Mouse (Mus musculus) ES-Bruce4 (cell line): Measurements from ENCODE around the gene 2310022A10Rik. TPM values are rescaled to one million over a fixed set of nuclear protein-coding genes. Genes with fewer than 3 reads are reported as not detected.

Experiments used
- H3K27ac ChIP-seq: 2 replicates; pipeline ENCODE4 v1.5.1; 2012; ENCODE audit warnings: low read length, inconsistent platforms; ENCODE audit not compliant: insufficient read depth
- H3K27me3 ChIP-seq: 2 replicates; pipeline ENCODE4 v1.6.1; 2012; ENCODE audit warnings: mild to moderate bottlenecking, low read length, inconsistent platforms; ENCODE audit not compliant: control insufficient read depth, poor library complexity, insufficient read depth, severe bottlenecking
- H3K36me3 ChIP-seq: 2 replicates; pipeline ENCODE4 v1.6.1; 2012; ENCODE audit warnings: inconsistent platforms, mild to moderate bottlenecking, low read length, moderate library complexity; ENCODE audit not compliant: control insufficient read depth, poor library complexity, insufficient read depth, severe bottlenecking
- H3K4me1 ChIP-seq: one replicate; pipeline ENCODE4 v1.8.1; 2011; ENCODE audit warnings: low read length; ENCODE audit not compliant: control insufficient read depth, insufficient read depth
- H3K4me3 ChIP-seq: 2 replicates; pipeline ENCODE4 v1.5.1; 2011; ENCODE audit warnings: low read depth, mild to moderate bottlenecking, low read length
- H3K9ac ChIP-seq: 2 replicates; pipeline ENCODE4 v1.6.1; 2012; ENCODE audit warnings: low read depth, mild to moderate bottlenecking, inconsistent platforms; ENCODE audit not compliant: poor library complexity, severe bottlenecking
- H3K9me3 ChIP-seq: replicated peaks from 2 replicates; pipeline ENCODE4 v1.6.1; 2012; ENCODE audit warnings: mild to moderate bottlenecking, low read length, inconsistent platforms; ENCODE audit not compliant: control insufficient read depth, poor library complexity, insufficient read depth, severe bottlenecking
- CTCF ChIP-seq: IDR thresholded peaks from one replicate; pipeline ENCODE4 v1.8.1; 2011; ENCODE audit warnings: low read depth, low read length
- EP300 ChIP-seq: IDR thresholded peaks from 2 replicates; pipeline ENCODE4 v1.6.1; 2011; ENCODE audit warnings: low read depth, low read length; ENCODE audit not compliant: insufficient read depth
- POLR2A ChIP-seq: IDR thresholded peaks from one replicate; pipeline ENCODE4 v1.8.1; 2011; ENCODE audit warnings: low read length; ENCODE audit not compliant: insufficient read depth
- polyA plus RNA-seq: library from polyadenylated mRNA; stranded (reverse); fragments of >200 nt; gene quantifications from 2 replicates; pipeline ENCODE4 v1.2.4, GENCODE M21; 2011; ENCODE audit warnings: low read depth; ENCODE audit not compliant: missing spikeins, insufficient read depth, insufficient read length

Gene 2310022A10Rik
- polyA plus RNA-seq, 1 experiment, result 36.7 TPM

DNA sequence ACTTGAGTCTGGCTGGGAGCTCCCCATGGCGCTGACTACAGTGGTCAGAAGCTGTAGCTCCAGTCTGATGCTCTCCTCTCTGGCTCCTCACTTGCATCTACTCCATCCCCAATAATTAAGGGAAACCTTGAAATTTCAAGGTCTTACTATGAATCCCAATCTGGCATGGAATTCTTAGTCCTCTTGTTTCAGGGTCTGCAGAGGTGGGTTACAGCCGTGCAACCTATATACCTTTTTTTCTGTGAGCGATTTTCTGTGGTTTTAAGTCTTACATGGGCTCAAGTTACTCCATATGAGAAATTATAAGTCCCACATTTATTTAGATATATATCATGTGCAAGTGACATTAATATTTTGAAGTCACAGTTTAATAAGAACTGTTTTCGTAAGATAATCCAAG is 37.1 kb downstream of the 2310022A10Rik start:
- peaks cover 3% of the 10 kb centered on the region for H3K4me1 ChIP-seq
- no peak overlapping the region for H3K9ac ChIP-seq
- no peak overlapping the region for H3K27ac ChIP-seq
- TF ChIP-seq CTCF (no peak), EP300 (no peak), POLR2A (no peak)
- no peaks in the 10 kb centered on the region for H3K27me3 ChIP-seq
- H3K4me3 ChIP-seq, result no peak overlapping the region
- H3K36me3 ChIP-seq, result peaks cover 5% of the 10 kb centered on the region; the same call in 1 of the 2 replicates
- H3K9me3 ChIP-seq, result no peaks in the 10 kb centered on the region

DNA sequence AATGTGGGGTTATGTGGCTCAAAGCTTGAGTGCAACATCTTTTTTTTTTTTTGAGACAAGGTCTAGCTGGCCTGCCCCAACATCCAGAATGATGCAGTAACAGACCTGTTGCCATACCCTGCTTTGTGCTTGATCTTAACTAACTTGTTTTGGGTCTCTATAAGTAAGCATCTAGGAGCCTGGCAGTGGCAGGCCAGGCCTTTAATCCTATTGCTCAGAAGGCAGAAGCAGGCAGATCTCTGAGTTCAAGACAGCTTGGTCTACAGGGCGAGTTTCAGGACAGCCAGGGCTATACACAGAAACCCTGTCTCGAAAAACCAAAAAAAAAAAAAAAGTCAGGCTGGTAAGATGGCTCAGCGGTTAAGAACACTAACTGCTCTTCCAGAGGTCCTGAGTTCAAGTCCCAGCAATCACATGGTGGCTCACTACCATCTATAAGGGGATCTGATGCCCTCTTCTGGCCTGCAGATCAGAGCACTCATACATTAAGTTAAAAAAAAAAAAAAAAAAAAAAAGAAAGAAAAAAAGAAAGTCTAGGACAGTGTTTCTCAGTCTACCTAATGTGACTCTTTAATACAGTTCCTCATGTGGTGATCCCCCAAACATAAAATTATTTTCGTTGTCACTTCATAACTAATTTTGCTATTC is 37.7 kb downstream of the 2310022A10Rik start:
- Histone ChIP-seq H3K27me3 (no peaks in the 10 kb centered on the region), H3K4me1 (peaks cover 3% of the 10 kb centered on the region), H3K9me3 (no peaks in the 10 kb centered on the region), H3K36me3 (peaks cover 3% of the 10 kb centered on the region; the same call in 1 of the 2 replicates), H3K27ac (peak overlapping the region; percentile 64), H3K4me3 (no peak overlapping the region), H3K9ac (peak overlapping the region; percentile 72)
- no peak for TF ChIP-seq CTCF
- no peak for TF ChIP-seq EP300
- no peak for TF ChIP-seq POLR2A

DNA sequence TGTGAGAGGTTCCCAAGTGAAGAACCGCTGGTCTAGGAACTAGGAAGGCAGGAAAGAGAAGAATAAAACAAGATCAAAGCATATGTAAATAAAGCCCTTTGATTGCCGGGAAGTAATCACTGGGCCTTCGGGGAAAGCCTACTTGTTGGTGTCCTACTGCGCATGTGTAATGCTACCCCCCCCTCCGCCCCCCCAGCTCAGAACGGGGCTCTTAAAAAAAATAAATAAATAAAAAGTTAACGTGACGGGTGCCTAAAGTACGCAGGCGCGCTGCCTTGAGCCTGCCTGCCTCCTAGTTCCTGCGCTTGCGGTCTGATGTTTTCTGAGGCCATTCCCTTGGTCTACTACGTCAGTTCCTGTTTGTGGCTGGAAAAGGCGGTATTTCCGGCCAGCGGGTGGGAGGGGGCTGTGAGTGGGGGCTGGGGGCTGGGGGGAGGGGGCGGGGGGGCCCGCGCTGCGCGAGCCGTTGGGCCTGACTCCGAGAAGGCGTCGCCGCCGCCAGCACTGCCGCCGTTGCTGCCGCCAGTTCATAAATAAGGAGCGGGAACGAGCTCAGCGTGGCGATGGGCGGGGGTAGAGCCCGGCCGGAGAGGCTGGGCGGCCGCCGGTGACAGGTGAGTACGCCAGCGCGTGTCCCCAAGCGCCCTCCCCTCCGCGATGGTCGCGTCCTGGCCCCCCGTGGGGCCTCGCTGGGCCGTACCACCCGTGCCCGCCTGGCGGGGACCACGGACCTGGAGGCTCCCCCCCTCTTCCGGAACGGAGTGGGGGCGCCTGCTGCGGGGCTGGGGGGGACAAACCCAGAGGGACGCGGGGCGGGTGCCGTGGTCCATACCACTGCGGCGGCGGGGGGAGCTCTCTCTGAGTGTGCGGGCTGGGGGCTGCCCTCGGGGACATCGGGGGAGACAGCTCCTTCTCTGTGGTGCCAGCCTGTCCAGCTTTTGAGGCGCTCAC is 38.5 kb downstream of the 2310022A10Rik start, which contains the start of gene Akt2:
Gene Akt2, plus strand, starts transcription at position 287 of the 951 bp plus-strand sequence.
- no peak for TF ChIP-seq POLR2A
- TF ChIP-seq EP300, result peak; percentile 52; the same call in 1 of the 2 replicates
- H3K9me3 ChIP-seq, result no peaks in the 10 kb centered on the region
- peaks cover 3% of the 10 kb centered on the region; the same call in 1 of the 2 replicates for H3K36me3 ChIP-seq
- H3K4me3 ChIP-seq, result peak within 1 kb of the TSS; percentile 71
- H3K9ac ChIP-seq, result peak within 1 kb of the TSS; percentile 72
- no peaks in the 10 kb centered on the region for H3K27me3 ChIP-seq
- peak within 1 kb of the TSS; percentile 83 for H3K27ac ChIP-seq
- H3K4me1 ChIP-seq, result peaks cover 3% of the 10 kb centered on the region

- peaks cover 3% of the 10 kb centered on the region for H3K4me1 ChIP-seq
- no peaks in the 10 kb centered on the region for H3K27me3 ChIP-seq
- peak overlapping the region; percentile 71 for H3K4me3 ChIP-seq
- peak overlapping the region; percentile 72 for H3K9ac ChIP-seq
- TF ChIP-seq EP300 (no peak), POLR2A (no peak), CTCF (no peak)
- H3K36me3 ChIP-seq, result peaks cover 3% of the 10 kb centered on the region; the same call in 1 of the 2 replicates
- H3K9me3 ChIP-seq, result no peaks in the 10 kb centered on the region
- H3K27ac ChIP-seq, result peak overlapping the region; percentile 83
Observed at GRCm38 (mm10) chr7:27592217-27592929, 39.3 kb downstream of the 2310022A10Rik start.

DNA sequence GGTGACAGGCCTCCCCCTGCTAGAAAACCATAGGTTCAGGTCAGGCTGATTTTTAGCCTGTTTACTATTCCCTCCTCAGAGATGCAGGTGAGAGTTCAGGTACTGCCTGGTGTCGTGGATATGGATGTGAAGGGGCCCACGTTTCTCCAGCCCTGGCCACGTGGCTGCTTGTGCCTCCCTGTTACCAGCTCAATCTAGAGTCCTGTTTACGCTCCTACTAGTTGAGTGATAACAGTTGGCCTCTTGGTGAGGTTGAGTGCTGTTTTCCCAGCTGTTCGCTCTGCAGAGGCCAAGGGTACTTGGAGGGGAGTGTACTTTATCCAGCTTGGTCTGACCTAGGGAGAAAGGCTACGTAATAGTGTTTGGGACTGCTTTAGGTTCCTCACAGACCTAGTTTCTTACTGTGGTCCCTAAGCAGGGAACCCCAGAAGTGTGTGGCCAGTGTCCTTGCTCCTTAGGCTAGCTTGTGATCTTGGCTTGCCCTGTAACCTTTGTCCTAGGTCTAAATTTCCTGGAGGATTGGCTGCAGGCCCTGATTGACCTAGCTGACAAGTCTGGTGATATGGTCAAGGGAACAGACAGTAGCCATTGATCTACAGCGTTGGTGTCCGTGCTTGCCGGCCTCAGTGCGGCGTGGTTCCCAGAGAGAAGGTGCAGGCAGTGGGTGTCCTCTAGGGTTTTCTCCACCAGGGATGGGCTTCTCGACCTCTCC is 40.1 kb downstream of the 2310022A10Rik start:
- TF ChIP-seq EP300, result no peak
- TF ChIP-seq POLR2A, result no peak
- TF ChIP-seq CTCF, result no peak
- Histone ChIP-seq H3K9ac (peak overlapping the region; percentile 72), H3K27ac (peak overlapping the region; percentile 83; the same call in 1 of the 2 replicates), H3K27me3 (no peaks in the 10 kb centered on the region), H3K9me3 (no peaks in the 10 kb centered on the region), H3K4me3 (peak overlapping the region; percentile 71), H3K36me3 (peaks cover 3% of the 10 kb centered on the region; the same call in 1 of the 2 replicates), H3K4me1 (peaks cover 3% of the 10 kb centered on the region)
